Mouse (Mus musculus) kidney, postnatal 0 days (tissue): Measurements from ENCODE around the gene Gse1. TPM values are rescaled to one million over a fixed set of nuclear protein-coding genes. Genes with fewer than 3 reads are reported as not detected.

Source experiments
- ATAC-seq: fragments of 200-750 bp; cut with Nextera tagmentation; replicated peaks from 2 replicates; pipeline ENCODE4 v1.8.0; 2017; ENCODE audit warnings: low read depth, moderate number of reproducible peaks, moderate TSS enrichment, moderate library complexity; ENCODE audit not compliant: low FRiP score
- DNase-seq: peaks from one replicate; pipeline ENCODE4 v3.0.0-alpha.2; 2016; ENCODE audit warnings: low spot score
- H3K27ac ChIP-seq: fragments of 300-500 bp; sonication (generic); 2 replicates; pipeline ENCODE4 v1.5.1; 2014; ENCODE audit warnings: mild to moderate bottlenecking
- H3K27me3 ChIP-seq: fragments of 300-500 bp; sonication (generic); 2 replicates; pipeline ENCODE4 v1.6.1; 2014; ENCODE audit warnings: low read length, mixed read lengths; ENCODE audit not compliant: insufficient read depth
- H3K36me3 ChIP-seq: fragments of 300-500 bp; sonication (generic); 2 replicates; pipeline ENCODE4 v1.6.1; 2014; ENCODE audit warnings: low read length, mixed read lengths; ENCODE audit not compliant: insufficient read depth
- H3K4me1 ChIP-seq: fragments of 300-500 bp; sonication (generic); replicated peaks from 2 replicates; pipeline ENCODE4 v1.6.1; 2014; ENCODE audit warnings: antibody characterized with exemption, low read length, mixed read lengths; ENCODE audit not compliant: insufficient read depth
- H3K4me2 ChIP-seq: fragments of 300-500 bp; sonication (generic); 2 replicates; pipeline ENCODE4 v1.6.1; 2014; ENCODE audit warnings: mild to moderate bottlenecking, low read length, moderate library complexity, mixed read lengths
- H3K4me3 ChIP-seq: fragments of 300-500 bp; sonication (generic); replicated peaks from 2 replicates; pipeline ENCODE4 v1.5.1; 2014; ENCODE audit warnings: low read depth, low read length
- H3K9ac ChIP-seq: fragments of 300-500 bp; sonication (generic); 2 replicates; pipeline ENCODE4 v1.6.1; 2014; ENCODE audit warnings: low read depth, low read length
- H3K9me3 ChIP-seq: fragments of 300-500 bp; sonication (generic); replicated peaks from 2 replicates; pipeline ENCODE4 v1.6.1; 2016; ENCODE audit warnings: low read length, inconsistent platforms, mixed read lengths
- CTCF ChIP-seq: IDR thresholded peaks from 2 replicates; pipeline ENCODE4 v1.5.1; 2016; ENCODE audit warnings: antibody characterized with exemption, low read depth, mild to moderate bottlenecking, moderate library complexity
- WGBS: fragments of 180-500 bp; shearing (Covaris S2); extraction: QIAGEN DNeasy Blood & Tissue Kit; methylation state at CpG from one replicate; pipeline ENCODE4 v1.1.7; 2014; 5-methylcytosine and 5-hydroxymethylcytosine counted together
- polyA plus RNA-seq: library from polyadenylated mRNA; unstranded; fragments of >200 nt; fragmentation: Nextera tagmentation; extraction: Ambion mirVana; gene quantifications from 2 replicates; pipeline ENCODE4 v1.2.1, GENCODE M21; 2015

Gse1 gene
- polyA plus RNA-seq, 1 experiment from 2014 or later, result 8.4 TPM

GRCm38 (mm10) chr8:120504251-120505081, 276.2 kb downstream of the Gse1 start:
- Histone ChIP-seq H3K4me2 (peak overlapping the region; percentile 45), H3K4me1 (peaks cover 45% of the 10 kb centered on the region), H3K27me3 (no peaks in the 10 kb centered on the region), H3K9ac (peak overlapping the region; percentile 35; the same call in 1 of the 2 replicates), H3K4me3 (no peak overlapping the region), H3K36me3 (no peaks in the 10 kb centered on the region), H3K9me3 (no peaks in the 10 kb centered on the region), H3K27ac (peak overlapping the region; percentile 48)
- DNase-seq, result peak; percentile 76
- ATAC-seq, result no peak
- 14% methylated on average over 18 of the region's 20 CpGs for WGBS
- no peak for TF ChIP-seq CTCF

GRCm38 (mm10) chr8:120505082-120505511, 276.8 kb downstream of the Gse1 start:
- H3K9ac ChIP-seq, result peak overlapping the region; percentile 35; the same call in 1 of the 2 replicates
- whole genome bisulfite sequencing, result 4% methylated on average over 19 of the region's 19 CpGs
- peaks cover 50% of the 10 kb centered on the region for H3K4me1 ChIP-seq
- DNase-seq (peak; percentile 69), ATAC-seq (no peak)
- no peaks in the 10 kb centered on the region for H3K9me3 ChIP-seq
- H3K36me3 ChIP-seq, result no peaks in the 10 kb centered on the region
- no peak for TF ChIP-seq CTCF
- peak overlapping the region; percentile 48; the same call in 1 of the 2 replicates for H3K27ac ChIP-seq
- H3K4me2 ChIP-seq, result peak overlapping the region; percentile 45
- H3K4me3 ChIP-seq, result no peak overlapping the region
- no peaks in the 10 kb centered on the region for H3K27me3 ChIP-seq

DNA sequence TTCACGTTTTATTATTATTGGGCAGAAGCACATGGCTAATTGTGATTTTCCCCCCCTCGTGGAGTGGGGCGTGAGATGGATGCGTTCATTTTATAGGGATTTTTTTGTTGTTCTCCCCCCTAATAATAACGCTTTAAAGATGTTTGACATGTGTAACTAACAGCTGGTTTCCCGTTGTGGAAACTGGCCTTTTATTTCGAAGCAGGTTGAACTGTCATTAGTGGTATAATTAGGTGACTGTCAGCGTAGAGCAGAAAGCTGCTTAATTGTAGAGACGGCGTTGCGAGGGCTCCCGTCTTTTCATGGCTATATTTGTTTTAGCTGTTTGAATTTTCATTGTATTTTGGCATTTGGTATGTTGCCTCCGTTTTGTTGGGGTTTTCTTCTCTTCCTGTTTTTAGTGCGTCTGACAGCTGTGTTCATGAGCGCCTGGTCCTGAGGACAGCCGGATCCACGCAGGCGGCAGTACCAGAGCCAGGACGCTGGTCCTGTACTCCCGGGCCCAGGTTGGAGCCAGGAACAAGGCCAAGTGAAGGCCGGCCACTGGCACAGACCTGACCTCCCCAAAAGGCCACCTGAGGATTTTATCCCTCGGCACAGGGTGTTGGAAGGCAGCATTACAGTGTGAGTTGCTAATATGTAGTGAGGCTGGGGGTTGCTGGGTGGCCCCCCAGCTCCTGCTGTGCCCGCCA, 277.5 kb downstream of the Gse1 start:
- no peak for ATAC-seq
- no peak overlapping the region for H3K27ac ChIP-seq
- no peaks in the 10 kb centered on the region for H3K27me3 ChIP-seq
- no peak overlapping the region for H3K4me3 ChIP-seq
- no peak for DNase-seq
- no peaks in the 10 kb centered on the region for H3K36me3 ChIP-seq
- H3K4me2 ChIP-seq, result peak overlapping the region; percentile 45
- no peak for TF ChIP-seq CTCF
- peaks cover 49% of the 10 kb centered on the region for H3K4me1 ChIP-seq
- H3K9me3 ChIP-seq, result no peaks in the 10 kb centered on the region
- WGBS, result 39% methylated on average over 23 of the region's 23 CpGs
- 0 out of 2 replicates have a peak overlapping the region, but pooled peaks have one; percentile 35 for H3K9ac ChIP-seq

DNA sequence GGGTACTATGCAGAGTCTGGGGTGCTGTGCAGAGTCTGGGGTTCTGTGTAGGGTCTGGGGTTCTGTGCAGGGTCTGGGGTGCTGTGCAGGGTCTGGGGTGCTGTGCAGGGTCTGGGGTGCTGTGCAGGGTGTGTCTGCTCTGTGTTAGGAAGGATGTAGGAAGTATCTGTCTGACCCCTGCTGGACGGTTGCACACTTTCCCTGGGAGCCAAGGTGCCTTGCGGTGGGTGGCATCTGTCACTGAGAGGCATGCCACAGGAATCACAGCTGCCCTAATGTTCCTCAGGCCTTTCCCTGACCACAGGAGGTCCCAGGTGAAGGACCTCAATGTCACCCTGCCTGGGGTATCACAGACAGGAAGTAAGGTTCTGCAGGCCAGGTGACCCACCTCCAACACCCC, 278.3 kb downstream of the Gse1 start:
- ATAC-seq (no peak), DNase-seq (no peak)
- Histone ChIP-seq H3K4me1 (peaks cover 53% of the 10 kb centered on the region), H3K36me3 (no peaks in the 10 kb centered on the region), H3K27ac (no peak overlapping the region), H3K4me3 (no peak overlapping the region), H3K9me3 (no peaks in the 10 kb centered on the region), H3K27me3 (no peaks in the 10 kb centered on the region), H3K9ac (no peak overlapping the region), H3K4me2 (no peak overlapping the region)
- TF ChIP-seq CTCF, result peak; percentile 58
- 40% methylated on average over 2 of the region's 2 CpGs for WGBS

DNA sequence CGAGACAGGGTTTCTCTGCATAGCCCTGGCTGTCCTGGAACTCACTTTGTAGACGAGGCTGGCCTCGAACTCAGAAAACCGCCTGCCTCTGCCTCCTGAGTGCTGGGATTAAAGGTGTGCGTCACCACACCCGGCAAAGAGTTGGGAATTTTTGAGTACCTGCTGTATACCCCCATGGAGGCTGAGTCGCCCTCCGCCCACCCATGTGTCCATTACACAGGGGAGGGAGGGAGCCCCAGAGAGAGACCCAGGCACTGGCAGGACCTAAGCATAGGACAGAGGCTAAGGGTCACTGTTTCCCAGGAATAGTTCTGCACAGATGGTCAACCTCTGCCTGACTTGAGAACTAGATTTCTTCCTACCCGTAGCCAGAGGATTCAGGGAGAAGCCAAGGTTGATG, 279.0 kb downstream of the Gse1 start:
- Histone ChIP-seq H3K9ac (no peak overlapping the region), H3K27ac (no peak overlapping the region), H3K4me2 (no peak overlapping the region), H3K9me3 (no peaks in the 10 kb centered on the region), H3K4me3 (no peak overlapping the region), H3K27me3 (no peaks in the 10 kb centered on the region), H3K36me3 (no peaks in the 10 kb centered on the region), H3K4me1 (peaks cover 52% of the 10 kb centered on the region)
- ATAC-seq (no peak), DNase-seq (no peak)
- WGBS, result 93% methylated on average over 9 of the region's 9 CpGs
- no peak for TF ChIP-seq CTCF
